Mouse (Mus musculus) heart, adult 2 months (tissue): ENCODE data around the gene Cdkl2.

Experiments used
- CTCF ChIP-seq: fragments of 200-600 bp; IDR thresholded peaks from 2 replicates; pipeline ENCODE4 v1.8.1; 2022; ENCODE audit warnings: antibody characterized with exemption, mild to moderate bottlenecking, moderate library complexity
- EP300 ChIP-seq: fragments of 200-500 bp; IDR thresholded peaks from 2 replicates; pipeline ENCODE4 v1.6.1; 2011; ENCODE audit warnings: low read depth, low read length, control low read depth; ENCODE audit not compliant: insufficient read depth
- POLR2A ChIP-seq: fragments of 200-500 bp; IDR thresholded peaks from 2 replicates; pipeline ENCODE4 v1.6.1; 2011; ENCODE audit warnings: mild to moderate bottlenecking, low read depth, low read length, control low read depth; ENCODE audit not compliant: insufficient read depth

- TF ChIP-seq CTCF (no peak), POLR2A (no peak), EP300 (no peak)
Measured at GRCm38 (mm10) chr5:92019960-92020359, 23.7 kb downstream of the Cdkl2 start.
